Mouse (Mus musculus): ENCODE results near the gene Olfr1215.
"Not testable (repeated sequence)": the region's sequence is repeated elsewhere in the genome, so short reads cannot be mapped to it uniquely, and the experiment has no call there.

Gene Olfr1215

DNA sequence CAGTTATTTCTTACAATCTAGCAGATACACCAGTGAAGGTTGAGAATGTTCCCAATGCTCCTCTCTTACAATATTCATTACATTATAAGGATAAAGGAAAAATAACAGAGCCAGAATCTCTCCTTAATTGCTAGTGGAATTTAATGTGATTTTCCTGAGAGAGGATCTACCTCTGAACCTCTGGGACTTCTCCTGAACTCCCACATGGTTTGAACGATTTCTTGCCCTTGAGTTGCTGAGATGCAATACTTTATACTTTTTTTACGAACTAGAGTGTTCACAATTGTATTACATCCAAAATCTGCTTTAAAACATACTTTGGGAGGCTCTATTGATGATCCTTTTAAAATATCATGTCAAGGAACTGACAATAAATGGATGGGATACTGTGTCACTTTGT lies at the start of gene Olfr1215:
Olfr1215 (minus strand) TSS at position 101 of the 400 bp plus-strand sequence.
- CTCF ChIA-PET: no interaction called here
- POLR2A ChIA-PET: no interaction called here

DNA sequence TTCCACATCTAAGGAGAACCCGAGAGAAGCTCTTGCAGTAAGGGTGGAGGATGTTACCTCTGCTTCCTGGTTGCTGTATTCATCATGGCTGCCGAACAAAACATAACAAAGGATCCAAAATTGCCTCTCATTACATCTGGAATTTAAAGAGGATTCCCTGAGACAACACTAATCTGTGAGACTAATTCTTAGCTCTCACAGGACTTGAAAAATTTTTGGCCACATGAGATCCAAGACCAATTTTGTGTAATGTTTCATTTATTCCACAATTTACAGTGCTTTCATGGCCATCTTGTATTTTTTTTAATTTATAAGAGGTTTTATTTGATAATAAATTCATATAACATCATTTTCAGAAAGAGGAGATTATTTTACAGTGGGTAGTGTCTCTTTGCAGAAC lies 25.2 kb upstream of the Olfr1215 start, which contains the start of gene Olfr1217:
Olfr1217 (minus strand) TSS at position 101 of the 400 bp plus-strand sequence.
- POLR2A ChIA-PET: no interaction called here

GRCm38 (mm10) chr2:89021436-89021835 lies 14.7 kb upstream of the Olfr1215 start:
- POLR2A ChIA-PET, CTCF ChIA-PET: not testable (repeated sequence)

More for the DNA sequence above, 25.2 kb upstream of the Olfr1215 start, which contains the start of gene Olfr1217:
- CTCF ChIA-PET: no interaction called here

GRCm38 (mm10) chr2:89018240-89018639 lies 11.5 kb upstream of the Olfr1215 start, which contains the start of gene Olfr1216:
Gene Olfr1216, minus strand, starts transcription at chr2:89018340.
- ChIA-PET CTCF (no interaction called here), POLR2A (no interaction called here)

- ChIA-PET CTCF (no interaction called here), POLR2A (no interaction called here)
Measured at GRCm38 (mm10) chr2:88992553-88992952, 14.2 kb downstream of the Olfr1215 start, which contains the start of gene Olfr1214. Gene Olfr1214, minus strand, starts transcription at chr2:88992653.

- ChIA-PET CTCF (no interaction called here), POLR2A (no interaction called here)
Measured at GRCm38 (mm10) chr2:88980181-88980580, 26.6 kb downstream of the Olfr1215 start, which contains the start of gene Gm13762. Gene Gm13762, minus strand, starts transcription at chr2:88980281.

DNA sequence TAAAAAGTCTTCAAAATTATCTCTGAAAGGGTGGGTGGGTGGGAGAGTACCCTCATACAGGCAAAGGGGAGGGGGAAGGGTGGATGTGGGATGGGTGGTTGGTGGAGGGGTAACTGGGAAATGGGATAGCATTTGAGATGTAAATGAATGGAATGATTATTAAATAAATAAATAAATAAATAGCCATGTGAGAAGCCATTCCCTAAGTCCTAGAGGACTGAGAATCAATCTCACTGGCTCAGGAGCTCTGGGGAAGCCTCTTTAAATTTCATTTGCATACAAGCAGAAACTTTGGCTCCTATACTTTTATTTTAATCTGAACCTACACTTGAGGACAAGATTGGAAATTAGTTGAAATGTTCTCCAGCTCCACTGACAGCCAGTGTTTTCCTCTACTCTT lies 53.1 kb downstream of the Olfr1215 start, which contains the start of gene Olfr1212:
Olfr1212 (plus strand) TSS at position 301 of the 400 bp plus-strand sequence.
- ChIA-PET CTCF (no interaction called here), POLR2A (no interaction called here)
